Mouse (Mus musculus): ENCODE data around the gene Msh4.

The Msh4 gene

DNA sequence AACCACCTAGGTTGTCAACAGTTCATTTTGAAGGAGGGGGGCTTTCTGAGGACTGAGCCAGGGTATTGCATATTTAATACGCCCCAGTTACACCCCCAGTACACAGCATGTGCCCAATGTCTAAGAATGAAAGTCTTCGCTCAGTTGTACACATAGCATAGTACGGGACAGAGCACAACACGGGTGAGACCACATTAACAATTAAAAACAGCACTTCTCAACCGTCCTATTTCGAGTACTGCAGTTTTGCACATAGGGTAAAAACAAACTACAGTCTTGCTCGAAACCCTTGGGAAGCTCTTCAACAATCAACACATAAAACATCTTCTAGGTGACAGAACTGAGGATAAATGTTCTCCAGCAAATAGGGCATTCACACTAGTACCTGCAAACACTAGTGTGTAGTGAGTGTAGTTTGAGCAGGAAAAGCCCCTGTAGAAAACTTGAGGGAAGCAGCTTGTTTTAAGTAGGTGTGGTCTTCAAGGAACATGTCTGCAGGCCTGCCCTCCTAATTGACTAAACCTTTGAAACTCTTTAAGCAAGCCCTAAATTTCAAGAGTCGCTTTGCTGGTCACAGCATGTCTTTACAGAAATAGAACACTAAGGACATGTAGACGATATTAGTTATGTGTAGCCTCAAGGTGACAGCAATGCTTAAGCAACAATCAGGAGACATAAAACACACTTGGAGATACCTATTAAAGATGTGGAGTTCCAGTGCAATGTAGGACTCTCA, at the start of gene Msh4:
Msh4 (minus strand) TSS at position 3 of the 736 bp plus-strand sequence.
- DNase-seq (ENCODE audit: low spot score in 2 of 2): no peak

DNA sequence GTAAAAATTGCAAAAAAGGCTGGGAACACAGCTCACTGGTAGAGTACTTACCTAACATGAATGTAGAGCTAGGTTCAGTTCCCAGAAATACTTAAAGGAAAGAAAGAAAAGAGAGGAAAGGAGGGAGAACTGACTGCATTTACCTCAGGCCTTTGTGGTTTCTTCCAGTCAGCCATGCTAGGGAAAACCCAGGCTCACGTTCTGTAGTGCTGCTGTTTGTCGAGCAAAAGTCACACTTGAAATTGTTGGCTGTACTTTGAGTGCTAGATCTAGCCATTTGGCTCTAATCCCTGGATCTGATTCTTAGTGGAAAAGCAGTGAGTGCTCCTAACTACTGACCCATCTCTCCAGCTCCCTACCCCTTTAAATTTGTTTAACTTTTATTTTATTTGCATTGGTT, 42.2 kb upstream of the Msh4 start:
- no peak for DNase-seq (ENCODE audit: low spot score in 2 of 2)

DNA sequence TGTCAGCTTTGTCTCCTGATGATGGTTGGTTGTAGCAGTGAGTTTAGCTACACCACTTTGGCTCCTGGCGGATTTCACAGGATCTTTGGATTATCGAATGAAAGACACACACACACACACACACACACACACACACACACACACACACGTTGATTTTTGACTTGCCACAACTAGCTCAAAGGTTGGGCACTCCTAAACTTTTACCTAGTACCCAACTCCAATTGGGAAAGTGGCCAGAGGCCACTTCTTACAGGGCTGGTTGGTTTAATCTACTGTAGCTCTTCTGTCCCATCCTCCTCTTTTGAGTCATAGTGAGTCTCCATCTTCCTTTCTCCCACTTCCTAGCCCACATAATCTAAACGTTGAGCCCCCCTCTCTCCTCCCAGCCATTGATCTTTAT, 41.3 kb upstream of the Msh4 start:
- no peak for DNase-seq (ENCODE audit: low spot score in 2 of 2)

DNA sequence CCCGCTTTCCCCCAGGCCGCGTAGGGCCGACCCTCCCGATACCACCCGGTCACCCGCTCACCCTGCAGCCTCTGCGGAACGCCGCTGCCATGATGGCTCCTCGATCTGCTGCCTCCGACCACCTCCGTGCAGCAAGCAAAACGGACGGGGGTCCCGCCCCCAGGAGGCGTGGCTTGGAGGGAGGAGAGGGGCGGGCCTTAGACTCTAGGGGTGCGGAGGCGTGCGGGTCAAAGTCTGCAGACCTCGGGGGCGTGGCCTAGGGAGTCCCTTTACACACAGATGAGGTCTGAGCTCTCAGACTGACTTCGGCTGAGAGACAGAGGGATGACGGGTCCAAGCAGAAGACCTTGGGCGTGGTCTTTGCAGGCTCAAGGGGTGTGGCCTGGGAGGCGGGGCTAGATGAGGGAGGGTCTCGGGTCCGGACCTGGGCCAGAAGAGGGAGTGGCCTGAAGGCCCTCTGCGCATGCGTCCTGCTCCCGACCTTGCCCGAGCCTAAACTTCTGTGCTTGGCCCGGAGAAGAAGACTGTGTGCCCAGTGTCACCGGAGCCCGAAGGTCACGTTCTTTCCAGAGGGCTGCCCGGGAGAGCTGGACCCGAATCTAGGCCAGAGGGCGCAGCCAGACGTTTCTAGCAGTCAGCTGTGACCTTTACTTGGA, 38.5 kb upstream of the Msh4 start, which contains the start of gene Acadm:
Acadm (minus strand) TSS at position 298 of the 656 bp plus-strand sequence.
- DNase-seq (ENCODE audit: low spot score in 2 of 2): peak; percentile 82 to 86

DNA sequence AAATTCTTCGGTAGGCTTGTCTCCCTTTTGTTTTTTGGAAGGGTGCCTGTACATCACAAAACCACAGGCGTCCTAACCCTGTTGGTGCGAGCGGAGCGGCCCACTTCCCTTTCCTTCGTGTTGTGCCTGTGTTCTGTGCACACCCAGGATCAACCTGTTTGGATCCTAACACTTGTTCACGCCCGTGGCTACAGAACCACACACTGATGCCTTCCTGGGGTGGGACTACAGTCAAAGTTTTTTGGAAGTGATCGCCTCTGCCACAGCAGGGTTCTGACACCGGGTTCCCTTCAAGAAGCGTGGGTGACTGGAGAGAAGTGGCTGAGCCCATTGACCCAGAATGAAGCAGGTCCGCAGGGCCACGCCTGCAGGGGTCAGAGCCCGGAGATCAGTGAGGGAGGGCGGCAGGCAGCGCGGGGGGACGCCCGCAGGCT, 38.0 kb upstream of the Msh4 start:
- no peak for DNase-seq (ENCODE audit: low spot score in 2 of 2)

DNA sequence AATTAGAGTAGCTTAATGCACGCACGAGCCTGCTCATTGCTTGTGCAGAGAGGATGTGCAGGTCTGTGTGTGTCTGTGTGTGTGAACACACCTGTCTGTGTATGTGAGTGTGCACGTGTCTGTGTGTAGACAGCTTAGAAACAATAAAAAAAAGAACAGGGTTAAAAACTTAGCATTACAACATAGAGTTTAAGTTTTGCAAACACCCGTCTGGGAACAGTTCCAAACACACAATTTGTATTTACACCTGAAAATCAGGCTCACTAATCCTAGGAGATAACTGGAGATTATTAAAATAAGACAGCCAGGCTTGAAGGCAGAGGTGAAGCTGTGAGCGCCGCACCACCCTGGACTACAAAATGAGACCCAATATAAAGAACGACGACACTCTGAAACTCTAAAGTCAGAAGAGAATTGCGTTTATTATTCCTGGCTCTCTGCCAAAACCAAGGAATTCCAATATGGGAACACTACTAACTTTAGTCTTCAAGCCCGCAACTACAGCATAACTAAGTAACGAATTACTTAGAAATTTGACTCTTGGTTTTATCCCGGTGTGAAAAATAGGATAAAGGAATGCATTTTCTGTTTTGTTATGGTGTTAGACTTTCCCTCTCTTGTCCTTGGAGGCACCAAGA, 37.2 kb upstream of the Msh4 start:
- DNase-seq (ENCODE audit: low spot score in 2 of 2): no peak

DNA sequence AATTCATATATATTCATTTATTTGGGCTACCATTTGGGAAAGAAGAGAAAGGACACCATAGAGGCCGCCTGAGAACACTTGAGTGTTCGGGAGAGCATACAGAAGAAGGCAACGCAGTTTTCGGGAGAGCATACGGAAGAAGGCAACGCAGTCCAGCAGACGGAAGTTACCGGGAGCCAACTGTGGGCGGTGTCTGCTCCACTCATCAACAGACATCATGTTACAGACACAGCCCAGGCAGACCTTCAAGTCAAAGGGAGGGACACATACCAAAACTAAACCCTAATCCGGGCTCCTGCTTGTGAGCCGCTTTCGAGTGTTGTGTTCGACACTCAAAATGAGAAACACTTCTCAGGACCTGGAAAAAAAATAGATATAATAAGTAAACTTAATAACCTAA, 35.7 kb upstream of the Msh4 start:
- no peak for DNase-seq (ENCODE audit: low spot score in 2 of 2)

DNA sequence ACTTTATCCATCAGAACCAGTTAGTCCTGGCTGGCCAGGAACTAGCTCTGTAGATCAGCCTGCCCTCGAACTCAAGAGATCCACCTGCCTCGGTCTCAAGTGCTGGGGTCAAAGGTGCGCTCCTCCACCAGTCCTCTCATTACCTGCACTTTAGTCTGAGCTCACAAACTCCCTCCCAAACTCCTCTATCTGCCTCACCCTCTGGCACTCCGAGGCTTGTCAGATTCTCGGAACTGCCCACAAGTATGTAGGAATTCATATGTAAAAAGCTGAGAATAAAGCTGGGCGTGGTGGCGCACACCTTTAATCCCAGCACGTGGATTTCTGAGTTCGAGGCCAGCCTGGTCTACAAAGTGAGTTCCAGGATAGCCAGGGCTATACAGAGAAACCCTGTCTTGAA, 34.5 kb upstream of the Msh4 start:
- DNase-seq (ENCODE audit: low spot score in 2 of 2): no peak

DNA sequence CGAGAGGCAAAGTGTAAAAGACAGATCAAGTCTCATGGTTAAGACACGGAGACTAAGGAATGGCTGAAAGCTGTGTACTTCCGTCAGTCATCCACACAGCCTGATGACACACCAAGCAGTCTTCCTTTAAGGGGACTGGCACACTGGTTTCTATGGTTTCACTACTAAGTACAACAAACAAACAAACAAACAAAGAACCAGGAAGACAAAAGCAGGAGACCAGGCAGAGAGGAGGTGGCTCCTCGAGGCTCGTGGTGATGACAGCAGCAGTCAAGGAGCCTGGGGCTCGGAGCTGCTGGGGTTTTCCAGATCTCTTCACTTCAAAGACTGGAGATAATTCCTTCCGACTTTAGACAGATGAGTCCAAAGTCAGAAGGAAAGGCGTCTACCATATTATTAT, 34.1 kb upstream of the Msh4 start:
- no peak for DNase-seq (ENCODE audit: low spot score in 2 of 2)

DNA sequence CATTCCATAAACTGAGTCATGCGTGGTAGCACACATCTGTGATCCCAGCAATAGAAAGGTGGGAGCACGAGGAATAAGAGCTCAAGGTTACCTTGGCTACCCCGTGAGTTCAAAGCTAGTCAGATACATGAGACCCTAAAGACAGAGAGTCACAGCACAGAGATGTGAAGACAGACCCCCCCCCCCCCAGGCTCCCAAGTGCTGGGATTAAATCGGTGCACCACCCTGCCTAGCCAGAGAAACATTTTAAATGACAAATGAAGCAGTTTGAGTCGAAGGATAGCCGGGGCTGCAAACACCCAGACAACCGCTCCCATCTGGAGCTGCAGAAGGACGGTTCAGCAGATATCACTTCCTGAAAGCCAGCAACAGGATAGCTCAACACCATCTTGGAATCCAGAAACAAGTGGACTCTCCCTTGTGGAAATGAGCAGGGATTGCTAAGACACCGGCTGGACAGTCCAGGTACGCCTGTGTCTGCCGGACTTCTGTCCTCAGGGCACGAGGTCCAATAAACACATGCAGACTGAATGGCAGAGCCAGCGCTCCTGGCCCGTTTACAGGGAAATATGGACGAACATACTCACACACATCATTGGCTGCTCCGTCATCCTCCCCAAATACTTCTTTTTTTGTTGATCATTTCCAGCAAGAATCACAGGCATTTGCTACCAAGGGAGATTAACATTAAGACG, 31.3 kb upstream of the Msh4 start:
- DNase-seq (ENCODE audit: low spot score in 2 of 2): no peak

DNA sequence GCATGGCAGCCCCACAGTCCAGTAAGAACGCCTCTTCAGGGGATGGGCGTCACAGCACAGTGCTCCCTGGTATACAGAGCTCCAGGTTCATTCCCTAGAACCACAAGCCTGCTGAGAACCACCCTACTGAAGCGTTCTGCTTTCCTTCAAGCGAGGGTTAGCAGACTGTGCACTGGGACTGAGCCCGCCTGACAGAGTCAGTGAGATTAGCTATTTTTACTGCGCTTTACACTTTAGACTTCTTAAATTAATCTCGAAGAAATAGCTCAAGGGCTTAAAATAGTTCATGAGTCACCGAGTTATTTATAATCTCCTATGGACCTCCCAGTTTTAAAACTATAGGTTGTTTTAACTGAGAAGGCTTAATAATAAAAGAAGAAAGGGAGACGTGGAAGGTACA, 29.9 kb upstream of the Msh4 start:
- DNase-seq (ENCODE audit: low spot score in 2 of 2): no peak

DNA sequence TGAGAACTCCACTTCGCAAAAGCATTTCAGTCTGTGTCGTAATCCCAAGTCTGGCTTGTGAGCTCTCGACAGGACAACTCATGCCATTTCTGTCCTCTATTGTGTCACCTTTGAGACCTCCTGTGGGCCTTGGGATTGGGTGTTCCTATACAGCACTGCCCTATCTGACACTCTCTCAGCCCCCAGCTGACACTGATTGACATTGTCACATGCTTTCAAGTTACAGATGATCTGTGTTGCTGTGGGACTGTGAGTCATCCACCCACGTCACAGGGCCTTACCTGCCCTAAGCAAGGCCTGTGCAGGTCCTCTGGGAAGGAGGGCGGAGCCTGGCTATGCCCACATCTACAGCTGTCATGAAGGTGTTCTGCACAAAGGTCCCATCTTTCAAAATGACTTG, 26.5 kb upstream of the Msh4 start:
- DNase-seq (ENCODE audit: low spot score in 2 of 2): no peak

DNA sequence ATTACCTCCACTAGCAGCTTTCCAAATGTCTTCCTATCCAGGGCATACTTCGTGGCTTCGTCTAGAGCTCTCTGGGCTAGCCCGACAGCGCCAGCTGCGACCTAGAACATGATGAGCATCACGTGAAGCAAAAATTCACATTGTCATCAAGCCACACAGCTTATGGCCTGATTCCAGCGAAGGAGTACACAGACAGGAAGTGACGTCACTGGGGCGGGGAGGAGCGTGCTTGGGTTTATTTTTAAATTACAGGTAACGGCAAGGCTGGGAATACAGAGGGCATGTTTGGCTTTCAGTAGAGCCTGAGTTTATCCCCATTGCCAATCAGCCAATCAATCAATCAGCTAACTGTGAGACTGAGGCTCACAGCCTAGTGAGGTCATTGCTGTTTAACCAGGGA, 23.6 kb upstream of the Msh4 start:
- no peak for DNase-seq (ENCODE audit: low spot score in 2 of 2)

DNA sequence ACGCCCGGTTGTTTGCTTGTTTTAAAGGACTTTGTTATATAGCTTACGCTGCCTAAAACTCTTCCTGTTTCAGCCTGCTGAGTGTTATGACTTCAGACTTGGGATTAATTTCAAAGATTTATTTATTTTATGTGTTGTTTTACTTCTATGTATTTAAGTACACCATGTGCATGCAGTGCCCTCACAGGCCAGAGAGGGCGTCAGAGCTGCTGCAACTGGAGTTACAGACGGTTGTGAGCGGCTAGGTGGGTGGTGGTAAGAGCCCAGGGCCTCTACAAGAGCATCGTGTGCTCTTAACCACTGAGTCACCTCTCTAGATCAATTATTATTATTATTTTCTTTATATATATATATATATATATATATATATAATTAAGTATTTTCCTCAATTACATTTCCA, 20.4 kb upstream of the Msh4 start:
- no peak for DNase-seq (ENCODE audit: low spot score in 2 of 2)

DNA sequence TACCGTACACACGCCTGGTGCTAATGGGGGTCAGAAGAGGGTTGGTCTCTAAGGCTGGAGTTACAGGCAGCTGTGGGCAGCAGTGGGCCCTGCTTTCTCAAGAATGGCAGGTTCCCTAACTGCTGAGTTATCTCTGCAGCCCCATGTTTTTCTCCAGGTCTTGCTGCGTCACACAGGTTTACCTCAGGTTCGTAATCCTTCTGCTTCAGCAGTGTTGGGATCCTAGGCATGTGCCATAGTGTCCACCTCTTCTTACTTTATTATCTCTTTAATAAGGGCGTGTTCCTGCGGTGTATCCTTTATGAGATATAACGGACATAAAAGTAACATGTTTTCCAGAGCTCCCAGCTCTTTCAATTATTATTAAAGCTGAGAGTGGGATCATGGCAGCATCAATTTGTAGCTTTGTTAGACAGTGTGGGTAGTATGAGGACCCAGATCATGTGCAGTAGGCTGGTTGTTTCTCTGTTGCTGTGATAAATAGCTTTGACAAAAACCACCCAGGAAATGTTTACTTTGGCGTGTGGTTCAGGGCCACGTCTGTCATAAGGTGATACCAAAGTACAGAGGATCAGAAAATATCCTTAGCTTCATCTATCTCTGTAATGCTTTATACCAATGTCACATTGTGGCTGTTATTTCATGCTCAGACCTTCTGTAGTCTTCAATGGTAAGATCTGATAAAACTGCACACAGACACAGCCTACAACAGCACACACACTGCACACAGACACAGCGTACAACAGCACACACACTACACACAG, 15.4 kb upstream of the Msh4 start:
- no peak for DNase-seq (ENCODE audit: low spot score in 2 of 2)

DNA sequence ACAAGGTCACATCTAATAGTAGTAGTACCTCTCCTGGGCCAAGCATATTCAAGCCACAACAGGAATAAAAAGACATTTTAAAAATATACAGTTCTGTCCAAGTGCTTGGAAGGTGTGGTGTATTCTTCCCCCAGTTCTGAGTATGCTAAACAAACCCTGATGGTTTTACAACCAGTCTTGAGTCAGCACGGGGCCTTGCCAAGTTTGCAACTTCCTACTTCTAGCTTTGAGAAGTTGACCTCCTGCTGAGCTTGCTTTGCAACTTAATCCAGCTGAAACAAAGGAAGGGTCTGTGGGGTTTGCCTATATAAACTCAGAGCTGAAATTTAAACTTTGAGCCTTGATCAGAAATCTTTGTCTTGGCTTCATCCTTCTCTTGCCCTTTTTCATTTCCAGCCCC, 11.3 kb upstream of the Msh4 start:
- no peak for DNase-seq (ENCODE audit: low spot score in 2 of 2)

DNA sequence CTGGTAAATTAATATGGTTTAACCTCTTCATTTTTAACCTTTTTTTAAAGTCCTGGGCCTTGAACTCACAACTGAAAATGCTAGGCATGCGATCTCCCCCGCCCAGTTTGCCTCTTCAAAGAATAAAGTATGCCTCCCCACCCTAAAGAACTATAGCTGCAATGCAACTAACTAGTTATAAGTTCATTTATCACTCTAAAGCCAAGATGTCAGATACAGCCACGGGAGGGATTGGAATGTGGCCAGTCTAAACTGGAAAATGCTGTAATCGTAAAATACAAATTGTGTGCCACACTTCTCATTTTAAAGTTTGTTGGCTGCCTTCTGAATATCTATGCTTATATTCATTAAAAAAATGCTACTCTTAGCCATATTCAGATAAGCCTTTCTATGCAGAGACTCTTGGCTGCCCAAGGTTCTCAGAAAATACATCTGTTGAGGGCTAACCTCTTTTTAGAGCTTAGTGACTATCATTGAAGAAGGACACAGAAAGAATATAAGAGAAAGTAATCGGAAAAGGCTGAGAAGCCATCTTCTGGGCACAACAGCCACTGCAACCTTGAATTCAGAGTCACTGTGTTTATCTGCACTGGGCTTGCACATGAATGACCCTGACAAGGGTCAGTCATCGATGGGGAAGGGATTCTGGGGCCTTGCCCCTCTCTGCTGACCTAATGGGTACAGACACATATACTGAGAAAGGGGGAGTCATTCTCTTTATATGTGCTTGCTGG, 7.7 kb upstream of the Msh4 start:
- DNase-seq (ENCODE audit: low spot score in 2 of 2): no peak

DNA sequence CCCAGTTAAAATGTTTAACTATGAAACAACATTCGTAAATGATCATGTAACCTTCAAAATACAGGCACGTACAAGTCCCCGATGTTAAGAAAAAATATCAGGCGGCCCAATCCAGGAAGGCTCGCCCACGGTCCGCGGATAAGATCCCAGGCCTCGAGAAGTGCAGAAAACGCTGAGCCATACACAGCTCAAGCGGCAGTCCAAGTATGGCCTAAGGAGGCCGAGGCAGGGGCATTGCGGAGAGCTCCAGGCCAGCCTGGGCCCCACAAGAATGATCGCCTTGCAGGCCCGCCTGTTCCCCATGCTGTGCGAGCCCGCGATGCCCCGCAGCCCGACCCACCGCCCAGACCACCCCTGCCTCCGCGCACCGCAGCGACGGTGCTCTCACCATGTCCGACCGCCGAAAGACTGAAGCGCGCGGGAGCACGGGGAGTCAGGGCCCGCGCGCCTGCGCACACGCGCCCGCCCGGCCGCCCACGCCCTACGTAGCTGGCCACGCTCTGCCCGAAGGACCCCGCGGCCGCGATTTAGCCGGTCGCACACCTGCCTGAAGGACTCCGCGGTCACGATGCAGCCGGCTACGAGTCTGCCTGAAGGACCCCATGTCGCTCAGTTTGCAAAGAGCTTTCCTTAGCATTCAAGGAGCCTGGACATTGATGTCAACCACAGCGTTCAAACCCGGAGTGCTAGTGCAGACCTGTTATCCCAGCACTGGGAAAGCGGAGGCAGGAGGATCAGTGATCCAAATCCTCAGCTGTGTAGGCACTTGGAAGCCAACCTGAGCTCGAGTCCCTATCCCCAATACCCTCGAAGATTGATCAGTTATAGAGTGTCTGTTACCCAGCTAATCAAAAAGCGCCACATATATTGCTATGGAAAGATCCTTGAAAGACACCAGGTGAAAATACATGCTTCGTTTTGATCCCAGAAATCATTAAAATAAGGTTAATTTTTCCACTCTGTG, 6.9 kb upstream of the Msh4 start, which contains the start of gene Rabggtb:
Rabggtb (minus strand) TSS at position 464 of the 964 bp plus-strand sequence.
- DNase-seq (ENCODE audit: low spot score in 2 of 2): peak; percentile 90 to 92

DNA sequence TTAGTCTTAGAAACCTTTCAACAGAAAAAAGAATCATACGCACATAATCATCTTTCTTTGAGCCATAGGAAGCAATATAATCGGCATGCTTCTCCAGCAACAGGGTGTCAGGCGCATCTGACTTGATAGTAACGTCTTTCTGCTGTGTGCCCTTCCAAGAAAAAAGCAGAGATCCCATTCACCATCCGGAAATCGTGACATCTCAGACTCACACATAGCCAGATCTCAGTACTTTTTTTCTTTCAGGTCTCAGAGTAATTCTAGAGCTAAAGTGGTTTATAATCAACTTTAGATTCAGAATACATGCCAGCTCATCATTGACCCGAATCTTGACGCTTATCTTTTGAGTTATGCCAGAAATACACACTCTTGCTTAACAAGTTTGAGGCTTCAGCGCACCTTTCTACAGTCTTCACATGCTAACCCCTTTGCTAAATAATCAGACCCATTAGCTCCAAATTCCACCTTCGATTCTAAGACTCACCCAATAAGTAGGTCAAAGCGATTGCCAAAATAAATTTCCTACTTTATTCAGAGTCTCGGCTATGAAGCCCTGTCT, 6.0 kb upstream of the Msh4 start:
- no peak for DNase-seq (ENCODE audit: low spot score in 2 of 2)

Data from frontal cortex, postnatal 25 days (tissue).